Comparison of ENCODE assay signal across 9 mouse cellular contexts in the genomic region with DNA sequence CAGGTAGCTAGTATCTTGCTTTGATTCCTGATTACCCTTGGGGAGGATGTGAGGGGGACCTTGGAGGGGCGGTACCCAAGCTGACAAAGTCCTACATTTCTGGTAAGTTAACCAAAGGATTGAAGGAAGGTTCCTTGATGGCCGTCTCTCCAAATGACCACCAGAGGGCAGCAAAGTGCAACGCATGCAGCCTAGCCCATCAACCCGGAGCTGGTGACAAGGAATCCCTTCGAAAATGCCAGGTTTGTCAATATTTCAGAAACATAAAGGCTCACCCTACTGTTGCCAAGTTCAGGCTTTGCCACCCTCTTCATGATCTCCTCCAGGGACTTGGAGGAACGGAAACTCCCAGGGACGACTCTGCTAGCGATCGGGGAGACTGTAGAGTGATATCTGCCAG. TPM values are rescaled to one million over a fixed set of nuclear protein-coding genes. Genes with fewer than 3 reads are reported as not detected.
DNase-seq lines count a peak whose midpoint lies in the region; ATAC-seq and TF ChIP-seq lines count a peak whose summit lies in the region.
"Had no signal": no experiment of that assay in that cellular context is flagged by ENCODE, and none has a peak within 500 bp of the region (broad histone marks: within the 10 kb centered on the region; RNA-seq: fewer than 3 reads in every experiment).

No protein-coding gene starts in this region.

- no peak overlapping the region for H3K4me2 ChIP-seq in embryonic facial prominence, embryonic 14.5 days (ENCODE audit: low read depth, low read length)
- no peak overlapping the region for H3K4me2 ChIP-seq in liver, embryonic 11.5 days
- H3K4me2 ChIP-seq in neural tube, embryonic 11.5 days (ENCODE audit: low read depth): no peak overlapping the region; the same call in 1 of the 2 replicates
- H3K4me2 ChIP-seq in stomach, embryonic 15.5 days: peak overlapping the region; percentile 30
- H3K4me2 ChIP-seq: embryonic facial prominence, embryonic 13.5 days had no signal

- H3K79me3 ChIP-seq in C2C12 (ENCODE audit: low read depth): no peaks in the 10 kb centered on the region

- H3K27ac ChIP-seq in embryonic facial prominence, embryonic 14.5 days (replicated peaks; ENCODE audit: low read depth, low read length): no peak overlapping the region
- no peak overlapping the region for H3K27ac ChIP-seq in liver, embryonic 11.5 days (ENCODE audit: low read depth, low read length)
- no peak overlapping the region for H3K27ac ChIP-seq in neural tube, embryonic 11.5 days (ENCODE audit: low read depth, low read length)
- no peak overlapping the region for H3K27ac ChIP-seq in stomach, embryonic 15.5 days
- H3K27ac ChIP-seq: embryonic facial prominence, embryonic 13.5 days had no signal

- H3K4me1 ChIP-seq in embryonic facial prominence, embryonic 14.5 days (ENCODE audit: control insufficient read depth, insufficient read depth, low read length): no peaks in the 10 kb centered on the region
- H3K4me1 ChIP-seq in liver, embryonic 11.5 days (replicated peaks; ENCODE audit: control insufficient read depth, insufficient read depth, low read length): no peaks in the 10 kb centered on the region
- no peaks in the 10 kb centered on the region for H3K4me1 ChIP-seq in neural tube, embryonic 11.5 days (ENCODE audit: control insufficient read depth, insufficient read depth, low read length)
- peaks cover 2% of the 10 kb centered on the region; the same call in 1 of the 2 replicates for H3K4me1 ChIP-seq in stomach, embryonic 15.5 days

- H3K79me2 ChIP-seq in C2C12 (ENCODE audit: control insufficient read depth, insufficient read depth): no peaks in the 10 kb centered on the region

- no peak overlapping the region for H3K9ac ChIP-seq in embryonic facial prominence, embryonic 14.5 days (ENCODE audit: low read depth, low read length)
- H3K9ac ChIP-seq in liver, embryonic 11.5 days (ENCODE audit: low read depth, low read length): no peak overlapping the region
- no peak overlapping the region for H3K9ac ChIP-seq in neural tube, embryonic 11.5 days (ENCODE audit: low read length)
- no peak overlapping the region for H3K9ac ChIP-seq in stomach, embryonic 15.5 days
- H3K9ac ChIP-seq: embryonic facial prominence, embryonic 13.5 days had no signal

- 15% methylated on average over 9 of the region's 9 CpGs for WGBS in embryonic facial prominence, embryonic 14.5 days
- 21% methylated on average over 9 of the region's 9 CpGs for WGBS in liver, embryonic 11.5 days
- 24% methylated on average over 9 of the region's 9 CpGs for WGBS in neural tube, embryonic 11.5 days
- WGBS in stomach, embryonic 15.5 days: 22% methylated on average over 9 of the region's 9 CpGs

- H3K27me3 ChIP-seq in C2C12 (ENCODE audit: control insufficient read depth, insufficient read depth, insufficient read length): peaks cover 17% of the 10 kb centered on the region
- peaks cover 3% of the 10 kb centered on the region; the same call in 1 of the 2 replicates for H3K27me3 ChIP-seq in embryonic facial prominence, embryonic 14.5 days (replicated peaks; ENCODE audit: control insufficient read depth, insufficient read depth, low read length)
- H3K27me3 ChIP-seq in liver, embryonic 11.5 days (replicated peaks; ENCODE audit: control insufficient read depth, insufficient read depth, low read length): no peaks in the 10 kb centered on the region
- peaks cover 4% of the 10 kb centered on the region; the same call in 1 of the 2 replicates for H3K27me3 ChIP-seq in neural tube, embryonic 11.5 days (ENCODE audit: control insufficient read depth, insufficient read depth, low read length)
- H3K27me3 ChIP-seq in stomach, embryonic 15.5 days (replicated peaks): no peaks in the 10 kb centered on the region

- no peaks in the 10 kb centered on the region for H3K9me3 ChIP-seq in embryonic facial prominence, embryonic 14.5 days (ENCODE audit: control insufficient read depth, low read length)
- H3K9me3 ChIP-seq in liver, embryonic 11.5 days (ENCODE audit: control insufficient read depth, low read length): no peaks in the 10 kb centered on the region
- no peaks in the 10 kb centered on the region for H3K9me3 ChIP-seq in neural tube, embryonic 11.5 days (ENCODE audit: control insufficient read depth, low read length)
- no peaks in the 10 kb centered on the region for H3K9me3 ChIP-seq in stomach, embryonic 15.5 days
- H3K9me3 ChIP-seq: embryonic facial prominence, embryonic 13.5 days had no signal

- peak; percentile 78 for TF ChIP-seq CTCF in C2C12 (IDR thresholded peaks at IDR 0.05; ENCODE audit: control insufficient read depth, insufficient read depth, insufficient read length)

- no peaks in the 10 kb centered on the region for H3K36me3 ChIP-seq in C2C12 (ENCODE audit: control insufficient read depth, insufficient read depth)
- H3K36me3 ChIP-seq in embryonic facial prominence, embryonic 14.5 days (ENCODE audit: control insufficient read depth, insufficient read depth, low read length): no peaks in the 10 kb centered on the region
- no peaks in the 10 kb centered on the region for H3K36me3 ChIP-seq in liver, embryonic 11.5 days (ENCODE audit: control insufficient read depth, insufficient read depth, low read length)
- no peaks in the 10 kb centered on the region for H3K36me3 ChIP-seq in neural tube, embryonic 11.5 days (ENCODE audit: control insufficient read depth, insufficient read depth, low read length)
- no peaks in the 10 kb centered on the region for H3K36me3 ChIP-seq in stomach, embryonic 15.5 days
- H3K36me3 ChIP-seq: embryonic facial prominence, embryonic 13.5 days had no signal

- no peak overlapping the region for H3ac ChIP-seq in C2C12 (ENCODE audit: control insufficient read depth, insufficient read length, low read depth)

- ATAC-seq in embryonic facial prominence, embryonic 14.5 days (ENCODE audit: low read depth): peak; percentile 37; the same call in 1 of the 2 replicates
- ATAC-seq in liver, embryonic 11.5 days (replicated peaks; ENCODE audit: low FRiP score): no peak
- no peak for ATAC-seq in neural tube, embryonic 11.5 days (ENCODE audit: insufficient read depth, low FRiP score, low TSS enrichment)
- no peak for ATAC-seq in stomach, embryonic 15.5 days (ENCODE audit: insufficient read depth, low FRiP score, low read depth)

- DNase-seq in adrenal gland, postnatal 25 days: peak; percentile 72
- DNase-seq in embryonic facial prominence, embryonic 14.5 days (ENCODE audit: low spot score): peak; percentile 78
- DNase-seq in heart, adult 9 months (ENCODE audit: low spot score in 2 of 2): peak; percentile 45 to 67
- DNase-seq in kidney, adult 9 months: peak; percentile 74
- DNase-seq in liver, embryonic 11.5 days (ENCODE audit: low spot score): peak; percentile 69
- peak; percentile 83 for DNase-seq in neural tube, embryonic 11.5 days (ENCODE audit: low spot score)

- no peak overlapping the region for H3K4me3 ChIP-seq in C2C12 (ENCODE audit: insufficient read depth, poor library complexity, severe bottlenecking)
- no peak overlapping the region for H3K4me3 ChIP-seq in embryonic facial prominence, embryonic 14.5 days (ENCODE audit: low read depth, low read length)
- no peak overlapping the region for H3K4me3 ChIP-seq in liver, embryonic 11.5 days (ENCODE audit: low read depth, low read length)
- H3K4me3 ChIP-seq in neural tube, embryonic 11.5 days (ENCODE audit: low read depth, low read length): no peak overlapping the region
- no peak overlapping the region for H3K4me3 ChIP-seq in stomach, embryonic 15.5 days (replicated peaks)
- H3K4me3 ChIP-seq: embryonic facial prominence, embryonic 13.5 days had no signal

TF ChIP-seq in C2C12, 6 proteins besides CTCF, POLR2A, EP300 and RAD21:
- no peak for TF ChIP-seq FOSL1 (IDR thresholded peaks at IDR 0.05; ENCODE audit: insufficient read depth, low read length, poor library complexity, severe bottlenecking)
- TF ChIP-seq MAX (IDR thresholded peaks at IDR 0.05): no peak
- no peak for TF ChIP-seq USF1 (IDR thresholded peaks at IDR 0.05; ENCODE audit: low read depth)
- no peak for TF ChIP-seq CEBPB (IDR thresholded peaks at IDR 0.05; ENCODE audit: low read depth)
- TF ChIP-seq MYOD1 (IDR thresholded peaks at IDR 0.05; ENCODE audit: control insufficient read depth, insufficient read length, low read depth): no peak

RNA-seq across cellular contexts. Expression of a gene that starts 10.5 kb away (rescaled TPM):
- polyA plus RNA-seq in C2C12 (2012; fragmentation: generic; extraction: Trizol): 26.6 TPM
- 30.1 and 39.5 TPM in 2 replicates for total RNA-seq in adrenal gland, postnatal 25 days (2021)
- polyA plus RNA-seq in embryonic facial prominence, embryonic 14.5 days (2014; fragmentation: Nextera tagmentation; extraction: Ambion mirVana): 8.9 and 13.0 TPM in 2 replicates
- polyA plus RNA-seq in liver, embryonic 11.5 days (2014; fragmentation: Nextera tagmentation; extraction: Ambion mirVana): 2.3 and 2.6 TPM in 2 replicates
- 17.6 and 21.3 TPM in 2 replicates for polyA plus RNA-seq in neural tube, embryonic 11.5 days (2014; fragmentation: Nextera tagmentation; extraction: Ambion mirVana)
- 14.7 and 15.6 TPM in 2 replicates for polyA plus RNA-seq in stomach, embryonic 15.5 days (2015; fragmentation: Nextera tagmentation; extraction: Ambion mirVana)

RNA-seq across cellular contexts. Expression of a gene that starts 15.9 kb away (rescaled TPM):
- not detected for polyA plus RNA-seq in C2C12 (2012; fragmentation: generic; extraction: Trizol)
- not detected in 2 replicates for total RNA-seq in adrenal gland, postnatal 25 days (2021)
- polyA plus RNA-seq in embryonic facial prominence, embryonic 14.5 days (2014; fragmentation: Nextera tagmentation; extraction: Ambion mirVana): not detected in 2 replicates
- polyA plus RNA-seq in liver, embryonic 11.5 days (2014; fragmentation: Nextera tagmentation; extraction: Ambion mirVana): not detected in 2 replicates
- not detected in 2 replicates for polyA plus RNA-seq in neural tube, embryonic 11.5 days (2014; fragmentation: Nextera tagmentation; extraction: Ambion mirVana)
- polyA plus RNA-seq in stomach, embryonic 15.5 days (2015; fragmentation: Nextera tagmentation; extraction: Ambion mirVana): not detected in 2 replicates
- polyA plus RNA-seq: embryonic facial prominence, embryonic 13.5 days had no signal

RNA-seq across cellular contexts. Expression of a gene that starts 33.3 kb away (rescaled TPM):
- not detected for polyA plus RNA-seq in C2C12 (2012; fragmentation: generic; extraction: Trizol)
- total RNA-seq in adrenal gland, postnatal 25 days (2021): 0.91 and 1.6 TPM in 2 replicates
- polyA plus RNA-seq in embryonic facial prominence, embryonic 14.5 days (2014; fragmentation: Nextera tagmentation; extraction: Ambion mirVana): 0.90 and 1.3 TPM in 2 replicates
- not detected in 2 replicates for polyA plus RNA-seq in liver, embryonic 11.5 days (2014; fragmentation: Nextera tagmentation; extraction: Ambion mirVana)
- 2.7 and 3.7 TPM in 2 replicates for polyA plus RNA-seq in neural tube, embryonic 11.5 days (2014; fragmentation: Nextera tagmentation; extraction: Ambion mirVana)
- 0.21 and 0.37 TPM in 2 replicates for polyA plus RNA-seq in stomach, embryonic 15.5 days (2015; fragmentation: Nextera tagmentation; extraction: Ambion mirVana)

RNA-seq across cellular contexts. Expression of a gene that starts 50.0 kb away (rescaled TPM):
- polyA plus RNA-seq in C2C12 (2012; fragmentation: generic; extraction: Trizol): 0.20 TPM
- total RNA-seq in adrenal gland, postnatal 25 days (2021): 3.9 and 4.1 TPM in 2 replicates
- polyA plus RNA-seq in embryonic facial prominence, embryonic 14.5 days (2014; fragmentation: Nextera tagmentation; extraction: Ambion mirVana): 1.4 TPM in 2 replicates
- 0.29 and 0.30 TPM in 2 replicates for polyA plus RNA-seq in liver, embryonic 11.5 days (2014; fragmentation: Nextera tagmentation; extraction: Ambion mirVana)
- polyA plus RNA-seq in neural tube, embryonic 11.5 days (2014; fragmentation: Nextera tagmentation; extraction: Ambion mirVana): 13.3 and 14.5 TPM in 2 replicates
- polyA plus RNA-seq in stomach, embryonic 15.5 days (2015; fragmentation: Nextera tagmentation; extraction: Ambion mirVana): 0.77 and 0.80 TPM in 2 replicates
